Mouse (Mus musculus) megakaryocyte progenitor cell, adult 5-6 weeks (primary cell): ENCODE results near the gene Kif26b. TPM values are rescaled to one million over a fixed set of nuclear protein-coding genes. Genes with fewer than 3 reads are reported as not detected.

Source experiments
- ATAC-seq: replicated peaks from 2 replicates; pipeline ENCODE4 v1.8.0; 2016; ENCODE audit warnings: mild to moderate bottlenecking, moderate TSS enrichment, inconsistent platforms; ENCODE audit not compliant: poor library complexity
- total RNA-seq, 2 experiments: library from RNA; stranded (forward) in 1 of 2; stranded (reverse) in 1 of 2; fragments of 157-497, 149-512 nt in 1 of 2; fragments of 200-1000 nt in 1 of 2; gene quantifications; 2 replicates each; pipeline versions ENCODE4 v1.2.3 to v1.2.4; 2015 to 2017

Gene Kif26b
- total RNA-seq, 2 experiments from 2014 or later: 0.33 to 0.42 TPM

DNA sequence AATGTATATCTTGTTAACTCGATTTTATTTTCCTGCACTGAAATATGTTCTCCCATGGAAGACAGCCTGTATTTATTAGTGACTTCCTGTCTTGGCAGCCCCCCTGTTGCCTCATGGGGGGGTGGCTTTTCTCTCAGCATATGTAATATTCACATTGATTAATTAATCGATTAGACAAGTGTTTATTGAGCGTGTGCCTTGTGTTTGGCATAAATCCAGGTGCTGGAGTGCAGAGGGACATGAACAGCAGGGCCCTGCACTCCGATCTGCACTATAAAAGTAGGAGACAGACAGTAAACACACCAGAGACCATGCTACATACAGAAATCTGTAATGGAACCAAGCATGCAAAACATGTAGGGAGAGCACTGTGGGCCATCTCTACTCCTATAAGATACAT lies 236.0 kb downstream of the Kif26b start:
- ATAC-seq: no peak

DNA sequence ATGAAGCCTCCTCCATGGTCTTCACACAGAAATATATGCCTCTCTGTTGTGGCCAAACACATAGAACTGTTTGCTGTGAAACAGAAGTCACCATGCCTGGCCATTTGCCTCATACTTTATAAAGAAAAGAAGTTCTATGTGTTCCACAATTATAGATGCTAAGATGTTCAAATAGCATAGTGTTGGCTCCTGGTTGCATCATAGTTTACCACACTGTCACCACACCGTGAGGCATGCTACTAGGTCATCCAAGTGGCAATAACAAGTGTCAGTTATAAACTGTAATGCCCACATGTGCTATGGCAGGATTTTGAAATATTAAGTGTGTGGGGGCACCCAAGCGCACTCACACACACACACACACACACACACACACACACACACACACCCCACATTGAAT lies 236.7 kb downstream of the Kif26b start:
- ATAC-seq: peak; percentile 46; the same call in 1 of the 2 replicates

DNA sequence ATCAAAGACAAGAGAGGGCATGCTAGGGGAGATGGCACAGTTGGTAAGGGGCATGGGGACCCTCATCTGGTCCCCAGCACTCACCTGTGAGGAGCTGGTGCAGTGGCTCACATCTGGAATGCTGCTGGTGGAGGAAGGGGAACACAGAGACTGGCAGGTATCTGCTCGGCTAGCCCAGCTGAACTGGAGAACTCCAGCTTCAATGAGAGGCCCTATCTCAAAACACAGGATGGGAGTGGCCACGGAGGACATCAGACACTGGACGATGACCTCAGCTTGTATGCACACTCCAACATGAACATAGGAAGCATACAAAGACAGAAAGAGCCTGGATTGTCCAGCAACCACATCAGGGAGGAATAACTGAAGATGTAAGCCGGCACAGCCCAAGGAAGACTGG lies 240.1 kb downstream of the Kif26b start:
- ATAC-seq: no peak

DNA sequence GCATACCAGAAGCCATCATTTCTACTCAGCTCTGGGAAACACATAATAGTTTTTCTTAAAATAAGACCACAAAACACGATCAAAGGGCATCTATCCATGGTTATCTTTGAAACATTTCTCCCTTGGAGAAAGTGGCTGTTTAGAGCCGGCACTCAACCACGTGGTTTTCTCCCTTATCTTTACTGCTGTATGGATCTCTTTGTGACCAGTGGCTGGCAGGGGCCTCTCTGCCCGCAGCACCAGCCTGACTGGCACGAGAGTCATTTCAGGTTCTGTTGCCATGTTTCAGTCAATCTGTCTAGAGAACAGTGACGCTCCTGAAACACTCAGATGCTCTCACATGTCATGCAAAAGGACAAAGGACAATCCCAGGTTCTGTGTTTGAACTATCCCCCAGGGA lies 241.1 kb downstream of the Kif26b start:
- ATAC-seq: peak; percentile 52; the same call in 1 of the 2 replicates

DNA sequence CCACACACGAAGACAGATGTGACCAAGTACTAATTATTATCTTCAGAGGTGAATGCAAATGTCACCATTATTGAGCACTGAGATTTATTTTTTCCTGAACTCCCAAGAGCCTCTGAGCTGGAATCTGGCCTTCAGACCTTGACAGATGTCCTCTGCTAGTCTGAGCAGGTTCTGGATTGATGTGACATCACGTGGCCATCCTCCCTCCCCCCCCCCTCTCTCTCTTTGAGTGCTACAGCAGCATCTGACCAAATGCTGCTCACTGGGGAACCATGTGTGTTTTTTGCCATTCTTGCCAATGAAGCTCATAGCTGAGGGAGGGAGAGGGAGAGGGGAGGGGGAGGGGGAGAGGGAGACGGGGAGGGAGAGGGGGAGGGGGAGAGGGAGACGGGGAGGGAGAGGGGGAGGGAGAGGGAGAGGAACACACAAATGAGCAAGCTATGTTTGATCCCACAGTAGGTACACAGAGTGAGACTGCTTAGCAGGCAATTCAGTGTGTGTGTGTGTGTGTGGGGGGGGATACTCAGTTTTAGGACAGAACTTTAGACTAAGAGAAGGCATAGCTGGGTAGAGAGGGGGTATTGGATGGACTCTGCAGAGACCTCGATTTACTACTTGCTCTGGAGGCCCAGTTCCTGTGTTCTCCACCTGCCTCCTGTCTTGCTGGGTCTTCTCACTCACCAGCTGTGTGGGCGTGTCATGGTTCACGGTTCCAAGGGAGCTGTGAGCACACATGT lies 241.9 kb downstream of the Kif26b start:
- no peak for ATAC-seq

DNA sequence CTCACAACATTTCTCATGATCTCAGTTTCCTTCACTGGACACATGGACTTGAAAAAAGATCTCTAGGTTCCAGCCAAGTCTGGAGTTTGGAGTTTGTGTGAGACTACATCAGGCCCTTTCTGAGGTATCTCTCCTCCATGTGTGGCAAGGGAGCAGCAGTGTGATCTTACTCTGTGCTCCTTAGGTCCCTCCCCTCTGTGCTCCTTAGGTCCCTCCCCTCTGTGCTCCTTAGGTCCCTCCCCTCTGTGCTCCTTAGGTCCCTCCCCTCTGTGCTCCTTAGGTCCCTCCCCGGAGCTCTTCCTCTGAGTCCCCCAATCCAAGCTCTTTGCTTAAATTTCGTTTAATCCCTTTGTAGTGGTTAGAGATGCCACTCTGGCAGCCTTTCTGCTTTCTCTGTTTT lies 250.8 kb downstream of the Kif26b start:
- ATAC-seq: peak; percentile 71

DNA sequence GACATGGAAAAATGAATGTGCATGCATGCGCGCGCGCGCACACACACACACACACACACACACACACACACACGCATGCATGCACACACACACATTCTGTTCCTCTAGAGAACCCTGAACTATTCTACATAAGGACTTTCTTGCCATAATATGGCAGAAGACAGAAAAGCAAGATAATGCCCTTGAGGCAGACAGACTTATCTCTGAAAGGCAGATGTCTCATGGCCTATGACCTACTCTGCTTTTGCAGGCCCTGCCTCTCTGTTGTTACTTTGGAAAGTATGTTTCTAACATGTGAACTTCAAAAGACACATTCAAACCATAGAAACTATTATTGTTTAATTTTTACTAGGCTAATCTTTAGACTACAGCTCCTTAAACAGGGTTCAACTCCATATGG lies 255.1 kb downstream of the Kif26b start:
- ATAC-seq: peak; percentile 95

DNA sequence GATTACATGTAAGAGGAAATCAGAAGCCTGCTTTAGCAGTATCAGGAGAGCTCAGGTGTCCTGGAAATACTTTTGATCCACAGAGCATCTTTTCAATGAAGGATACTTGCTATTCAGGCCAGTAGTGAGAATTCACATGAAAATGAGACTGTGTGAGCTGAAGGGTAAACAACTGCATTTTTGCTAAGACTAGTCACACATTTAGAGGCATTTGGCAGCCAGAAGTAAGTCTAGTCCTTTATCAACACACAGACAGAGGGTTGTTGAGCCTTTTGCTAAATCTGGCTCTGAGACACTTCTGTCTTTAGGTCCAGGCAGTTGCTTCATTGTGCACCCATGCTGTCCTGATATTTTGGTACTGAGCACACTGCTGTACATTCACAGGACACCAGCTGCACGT lies 262.3 kb downstream of the Kif26b start:
- no peak for ATAC-seq

DNA sequence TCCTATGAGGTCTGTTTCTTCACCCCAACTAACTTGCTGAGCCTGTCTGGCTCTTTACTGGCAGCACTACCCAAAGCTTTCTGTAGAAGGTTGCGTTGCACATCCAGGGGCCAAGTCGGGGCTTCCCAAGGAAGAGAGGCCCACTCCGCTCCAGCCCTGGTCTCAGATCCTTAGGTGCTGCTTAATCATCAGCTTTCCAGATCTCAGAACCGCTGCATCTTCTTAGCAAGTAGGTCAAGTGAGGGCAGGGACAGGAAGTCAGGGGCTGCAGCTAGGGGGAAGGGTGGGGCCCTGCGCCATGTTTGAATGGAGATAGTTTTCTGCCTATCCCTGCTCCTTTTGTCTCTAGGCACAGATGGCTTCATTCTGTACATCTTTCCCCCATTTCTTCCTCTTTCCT lies 263.8 kb downstream of the Kif26b start:
- ATAC-seq: no peak

DNA sequence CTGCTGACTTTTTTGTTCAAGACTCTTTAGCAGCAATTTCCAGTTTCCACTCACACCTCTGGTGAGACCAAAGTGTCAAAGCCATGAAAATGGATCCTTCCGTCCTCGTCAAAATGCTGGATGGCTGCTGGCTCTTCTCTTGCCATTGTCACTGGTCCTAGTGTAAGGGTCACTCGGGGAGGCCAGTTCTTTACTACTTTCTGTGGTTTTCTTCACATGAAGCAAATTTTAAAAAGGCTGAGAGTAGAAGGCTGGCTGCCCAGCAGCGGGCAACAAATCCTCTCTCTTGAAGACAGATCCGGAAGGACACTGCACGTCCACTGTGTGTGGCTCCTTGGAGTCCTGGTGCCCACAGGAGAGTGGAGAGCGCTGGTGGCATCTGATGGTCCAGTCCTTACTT lies 265.9 kb downstream of the Kif26b start:
- no peak for ATAC-seq

DNA sequence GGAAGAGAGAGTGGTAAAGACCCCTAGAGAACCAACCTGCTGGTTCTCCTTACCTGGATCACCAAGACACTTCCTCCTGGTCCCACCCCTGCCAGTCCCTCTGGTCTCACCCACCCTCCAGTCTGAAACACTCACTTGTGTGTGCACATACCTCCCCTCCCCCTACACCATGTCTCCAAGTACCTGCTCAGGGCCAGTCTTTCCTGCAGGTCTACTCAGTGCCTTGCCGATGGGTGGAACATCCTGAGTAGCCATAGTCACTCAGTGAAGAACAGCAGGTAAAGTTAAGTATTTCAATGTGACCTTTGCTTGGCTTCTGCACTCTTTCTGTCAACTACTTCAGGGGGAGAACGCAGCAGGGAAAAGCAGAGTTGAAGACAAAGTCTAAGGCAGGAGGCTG lies 268.5 kb downstream of the Kif26b start:
- no peak for ATAC-seq

DNA sequence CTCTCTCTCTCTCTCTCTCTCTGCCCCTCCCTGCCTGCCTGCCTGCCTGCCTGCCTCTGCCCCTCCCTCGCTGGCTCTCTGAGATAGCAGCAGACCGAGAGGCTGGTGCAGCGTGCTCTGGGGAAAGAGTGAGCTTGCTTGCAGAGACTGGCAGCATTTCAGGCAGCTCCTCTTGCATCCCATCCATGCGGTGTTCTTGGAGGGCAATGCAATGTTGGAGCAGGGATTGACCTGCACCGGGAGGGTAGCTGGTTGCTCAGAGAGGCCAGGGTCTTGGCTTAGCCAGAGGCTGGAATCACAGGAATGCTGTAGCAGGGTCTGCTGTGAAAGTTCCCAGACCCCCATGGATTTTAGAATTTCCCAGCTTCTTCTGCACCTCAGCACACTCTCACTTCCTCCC lies 269.4 kb downstream of the Kif26b start:
- peak; percentile 98 for ATAC-seq

DNA sequence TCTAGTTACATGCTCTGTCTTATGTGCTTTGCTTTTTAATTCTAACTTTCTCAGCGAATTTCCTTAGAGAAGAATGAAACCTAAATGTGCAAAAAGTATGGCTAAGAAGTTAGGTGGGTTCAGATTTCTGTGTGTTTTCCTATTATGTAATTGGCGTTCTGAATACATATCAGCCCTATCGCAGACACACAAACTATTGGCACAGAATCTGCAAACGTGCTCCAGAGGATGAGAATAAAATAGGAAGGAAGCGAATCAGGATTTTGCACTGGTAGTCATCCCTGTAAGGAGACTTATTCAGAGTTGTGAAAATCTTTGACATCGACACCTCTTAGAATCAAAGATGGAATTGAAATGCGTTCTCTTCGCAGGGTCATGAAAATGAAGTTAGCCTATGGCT lies 270.0 kb downstream of the Kif26b start:
- ATAC-seq: no peak

DNA sequence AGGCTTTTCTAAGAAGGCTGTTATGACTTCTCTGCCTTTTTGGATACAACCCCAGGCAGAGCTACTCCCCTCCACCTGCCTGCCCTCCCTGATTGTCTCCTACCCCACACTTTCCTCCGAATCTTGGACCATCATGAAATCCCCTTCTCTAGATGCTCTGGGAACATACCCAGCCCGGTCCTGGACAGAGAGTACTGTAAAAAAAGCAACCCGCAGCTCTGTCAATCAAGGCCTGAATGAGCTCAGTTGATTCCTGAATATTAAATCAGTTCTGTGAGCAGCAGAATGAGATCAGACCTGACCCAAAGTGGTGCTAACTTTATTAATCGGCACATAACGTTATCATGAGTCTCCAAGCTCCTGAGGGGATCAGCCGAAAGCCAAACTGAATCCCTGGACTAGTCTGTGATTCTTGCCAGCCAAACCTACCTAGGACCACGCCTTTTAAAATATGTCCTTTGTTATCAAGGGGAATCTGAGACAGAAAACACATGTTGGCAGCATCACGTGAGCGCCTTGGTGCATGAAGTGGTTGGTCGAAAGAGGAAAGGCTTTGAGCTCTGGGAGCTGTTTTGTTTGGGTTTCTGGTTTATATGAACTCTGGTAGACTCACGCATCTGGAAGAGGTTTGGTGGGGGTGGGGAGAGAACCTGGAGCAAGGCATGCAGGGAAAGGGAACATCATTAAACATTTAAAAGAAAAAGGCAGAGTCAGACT lies 271.1 kb downstream of the Kif26b start:
- no peak for ATAC-seq

DNA sequence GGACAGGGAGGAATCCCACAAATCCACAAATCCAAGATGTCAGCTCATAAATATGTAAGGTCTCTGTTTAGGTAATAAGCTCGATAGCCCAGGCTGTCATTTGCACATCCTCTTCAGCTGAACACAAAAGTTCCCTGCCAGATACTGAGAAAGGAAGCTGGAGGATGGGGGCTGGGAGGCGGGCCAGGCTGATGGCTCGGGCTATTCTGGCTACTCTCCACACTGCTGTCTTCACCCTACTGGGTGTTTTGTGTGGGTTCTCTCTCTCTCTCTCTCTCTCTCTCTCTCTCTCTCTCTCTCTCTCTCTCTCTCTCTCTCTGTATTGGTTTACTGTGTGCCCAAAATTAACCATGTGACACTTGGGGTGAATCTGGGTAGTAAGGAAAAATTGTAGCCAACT lies 274.2 kb downstream of the Kif26b start:
- no peak for ATAC-seq

DNA sequence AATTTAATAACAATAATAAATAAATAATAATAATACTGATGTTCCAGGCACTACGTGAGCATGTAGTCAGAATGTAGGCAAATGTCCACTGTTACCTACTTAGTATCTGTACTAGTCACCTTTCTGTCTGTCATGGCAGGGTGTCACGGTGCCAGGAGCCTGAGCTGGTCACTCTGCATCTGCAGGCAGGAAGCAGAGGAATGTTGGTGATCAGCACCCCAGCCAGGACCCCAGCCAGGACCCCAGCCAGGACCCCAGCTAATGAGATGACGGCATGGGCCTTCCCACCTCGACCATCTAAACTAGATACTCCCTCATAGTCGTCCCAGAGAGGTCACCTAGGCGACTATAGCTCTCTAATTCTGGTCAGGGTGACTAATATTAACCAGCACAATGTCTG lies 288.6 kb downstream of the Kif26b start:
- ATAC-seq: no peak

DNA sequence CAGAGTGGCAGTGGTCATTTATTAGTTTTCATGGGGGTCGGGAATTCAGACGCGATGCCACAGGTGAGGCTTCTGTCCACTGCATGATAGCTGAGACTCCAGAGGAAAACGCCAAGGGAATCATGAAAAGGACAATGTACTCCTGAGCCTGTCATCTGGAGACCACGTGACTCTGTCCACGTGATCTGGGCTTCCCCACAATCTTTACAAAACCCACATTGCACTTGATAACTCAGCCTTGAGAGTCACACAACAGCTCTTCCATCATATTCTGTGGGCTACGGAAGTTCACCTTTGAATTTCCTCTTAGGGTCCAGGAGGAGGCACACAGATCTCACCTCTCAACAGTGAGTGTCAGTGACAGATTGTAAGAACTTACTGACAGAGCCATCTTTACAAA lies 290.1 kb downstream of the Kif26b start:
- ATAC-seq: 0 out of 2 replicates have a peak, but pooled peaks have one; percentile 3

DNA sequence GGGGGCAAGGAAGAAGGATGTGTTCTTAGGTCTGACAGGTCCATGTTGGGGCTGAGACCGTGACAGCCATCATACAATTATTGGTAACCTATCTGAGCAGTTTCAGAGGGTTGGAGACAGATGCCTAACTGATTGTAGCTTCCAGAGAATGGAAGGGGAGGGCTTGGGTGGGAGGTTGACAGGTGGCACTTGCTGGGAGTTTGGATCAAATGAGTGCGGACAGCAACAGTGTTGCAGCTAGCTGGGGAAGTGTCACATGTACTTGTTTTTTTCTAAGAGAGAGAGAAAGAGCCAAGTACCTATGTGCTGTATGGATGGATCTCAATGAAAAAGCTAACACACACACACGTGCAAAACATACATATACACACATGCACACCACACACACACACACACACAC lies 291.2 kb downstream of the Kif26b start:
- ATAC-seq: no peak

DNA sequence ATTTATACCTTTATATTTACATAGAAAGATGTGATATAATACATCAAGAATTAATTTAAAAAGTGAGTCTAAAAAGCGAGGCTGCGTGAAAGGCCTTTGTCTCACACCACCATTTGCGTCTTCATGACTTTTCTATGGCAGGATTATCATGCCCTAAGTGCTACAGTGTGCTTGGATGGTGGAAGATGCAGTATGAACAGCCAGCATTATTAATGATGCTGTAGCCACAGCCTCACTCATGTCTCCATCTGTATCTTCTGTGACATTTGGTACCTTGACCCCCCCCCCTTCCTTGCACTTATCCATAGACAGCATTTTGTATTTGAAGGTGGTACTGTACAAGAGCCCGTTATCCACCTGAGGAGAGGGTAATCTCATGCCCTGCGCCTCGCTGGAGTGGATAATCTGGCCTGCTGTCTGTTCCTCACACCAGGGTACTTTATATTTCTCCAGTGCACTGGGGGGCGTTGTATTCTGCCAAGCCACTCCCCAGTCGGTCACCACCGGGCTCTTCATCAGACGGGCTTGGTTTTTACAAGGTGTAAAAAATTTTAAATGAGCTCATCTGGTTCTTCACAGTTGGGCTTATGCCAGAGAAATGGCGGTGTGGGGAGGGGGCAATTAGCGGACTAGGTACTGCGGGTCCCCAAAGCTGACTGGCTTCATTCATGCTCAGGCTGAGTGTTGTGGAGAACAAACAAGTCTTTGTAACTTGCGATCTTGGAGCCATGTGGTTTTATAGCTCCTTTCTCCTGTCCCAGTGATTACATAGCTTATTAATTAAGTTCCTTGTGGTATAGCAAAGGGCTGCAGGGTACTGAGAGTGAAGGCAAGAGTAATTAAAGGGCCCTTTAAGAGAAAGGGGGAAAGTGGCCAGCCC lies 291.9 kb downstream of the Kif26b start:
- no peak for ATAC-seq

DNA sequence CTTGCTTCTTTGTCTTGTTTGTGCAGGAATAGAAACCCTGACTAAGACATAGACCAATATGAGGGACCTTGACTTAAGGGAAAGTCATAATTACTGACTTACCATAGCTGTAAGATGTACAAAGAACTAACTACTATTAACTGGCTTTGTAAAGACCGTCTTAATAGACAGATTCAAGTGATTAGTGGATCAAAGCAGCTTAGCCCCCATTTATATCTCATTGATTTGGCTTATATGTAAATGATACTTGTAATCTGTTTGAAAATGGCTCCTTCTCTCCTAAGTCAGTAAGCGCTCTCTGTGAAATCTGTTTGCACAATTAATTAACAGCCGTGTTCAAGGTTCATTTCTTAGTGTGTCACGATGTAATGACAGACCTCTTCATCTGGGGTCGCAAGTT lies 295.9 kb downstream of the Kif26b start:
- ATAC-seq: no peak

DNA sequence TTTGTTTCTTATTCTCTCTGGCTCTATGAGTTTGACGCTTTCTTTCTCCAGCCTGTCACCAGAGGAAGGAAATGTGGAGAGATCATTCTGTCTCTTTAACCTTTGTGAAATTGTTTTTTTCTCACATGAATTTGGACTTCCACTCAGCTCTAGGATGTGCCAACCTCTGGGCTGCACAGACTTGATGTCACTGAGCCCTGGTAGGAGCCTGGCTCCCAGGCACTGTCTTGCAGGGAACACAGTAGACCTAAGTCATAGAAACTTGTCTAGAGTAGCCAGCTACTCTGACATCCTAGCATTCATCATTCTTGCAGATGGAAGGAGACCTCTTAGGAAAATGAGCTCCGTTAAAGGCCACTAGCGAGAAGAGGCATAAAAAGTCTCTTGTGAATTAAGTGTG lies 298.3 kb downstream of the Kif26b start:
- no peak for ATAC-seq

DNA sequence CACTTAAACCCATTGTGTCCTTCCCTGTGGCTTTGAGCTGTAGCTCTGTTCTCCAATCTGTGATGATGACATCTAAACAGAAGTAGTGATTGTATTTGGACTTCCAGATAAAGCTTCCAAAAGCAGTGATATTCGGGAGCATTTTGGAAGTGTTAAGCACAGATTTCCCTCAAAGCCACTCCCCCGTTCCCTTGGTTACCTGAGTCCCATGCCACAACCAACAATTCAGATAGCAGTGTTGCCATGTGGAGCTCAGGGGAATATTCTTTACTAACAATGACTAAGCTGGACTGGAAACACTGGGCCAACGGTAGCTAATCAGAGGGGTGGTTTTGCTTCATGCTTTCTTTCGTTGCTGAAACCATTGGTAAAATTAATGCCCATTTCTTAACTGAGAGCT lies 300.5 kb downstream of the Kif26b start:
- ATAC-seq: no peak
